Mouse (Mus musculus) adrenal gland, adult 8-10 months (tissue): ENCODE data around the gene Sgms1. TPM values are rescaled to one million over a fixed set of nuclear protein-coding genes. Genes with fewer than 3 reads are reported as not detected.
A peak's percentile ranks its signal among the peaks of the same experiment; 100 is the strongest.
"Not testable (repeated sequence)": the region's sequence is repeated elsewhere in the genome, so short reads cannot be mapped to it uniquely, and the experiment has no call there.

ENCODE experiments used
- DNase-seq: peaks from one replicate; pipeline ENCODE4 v3.0.0; 2022
- total RNA-seq, 4 experiments: library from RNA; stranded (reverse); gene quantifications; 2 replicates each; pipeline ENCODE4 v1.2.4; 2022

Gene Sgms1
- total RNA-seq, 4 experiments from 2014 or later, result 96.1 to 103 (median 101) TPM

- no peak for DNase-seq
These were observed 5.8 kb downstream of the Sgms1 start for GRCm38 (mm10) chr19:32383738-32384137.

- DNase-seq, result no peak
These were observed 8.0 kb downstream of the Sgms1 start for GRCm38 (mm10) chr19:32381511-32381961.

- no peak for DNase-seq
These were observed 8.8 kb downstream of the Sgms1 start for GRCm38 (mm10) chr19:32380748-32381147.

- no peak for DNase-seq
These were observed 10.1 kb downstream of the Sgms1 start for GRCm38 (mm10) chr19:32379239-32379920.

- DNase-seq, result no peak
These were observed 10.9 kb downstream of the Sgms1 start for GRCm38 (mm10) chr19:32378581-32378980.

GRCm38 (mm10) chr19:32377701-32378325 lies 11.7 kb downstream of the Sgms1 start:
- no peak for DNase-seq

- peak; percentile 51 for DNase-seq
These were observed 12.5 kb downstream of the Sgms1 start for GRCm38 (mm10) chr19:32376886-32377535.

GRCm38 (mm10) chr19:32376054-32376453 lies 13.5 kb downstream of the Sgms1 start:
- DNase-seq, result no peak

- no peak for DNase-seq
These were observed 14.0 kb downstream of the Sgms1 start for GRCm38 (mm10) chr19:32375473-32375985.

- DNase-seq, result no peak
These were observed 14.8 kb downstream of the Sgms1 start for GRCm38 (mm10) chr19:32374751-32375150.

GRCm38 (mm10) chr19:32373865-32374655 lies 15.5 kb downstream of the Sgms1 start:
- no peak for DNase-seq

GRCm38 (mm10) chr19:32372373-32372772 lies 17.1 kb downstream of the Sgms1 start:
- DNase-seq, result peak; percentile 55

- DNase-seq, result no peak
These were observed 22.2 kb downstream of the Sgms1 start for GRCm38 (mm10) chr19:32367333-32367732.

GRCm38 (mm10) chr19:32366406-32366805 lies 23.1 kb downstream of the Sgms1 start:
- DNase-seq, result no peak

GRCm38 (mm10) chr19:32365111-32365510 lies 24.4 kb downstream of the Sgms1 start:
- DNase-seq, result no peak

GRCm38 (mm10) chr19:32363587-32363986 lies 25.9 kb downstream of the Sgms1 start:
- DNase-seq, result no peak

GRCm38 (mm10) chr19:32362520-32362919 lies 27.0 kb downstream of the Sgms1 start:
- DNase-seq, result no peak

GRCm38 (mm10) chr19:32360989-32361698 lies 28.4 kb downstream of the Sgms1 start:
- no peak for DNase-seq

GRCm38 (mm10) chr19:32360546-32360945 lies 29.0 kb downstream of the Sgms1 start:
- no peak for DNase-seq

GRCm38 (mm10) chr19:32358699-32359517 lies 30.6 kb downstream of the Sgms1 start:
- DNase-seq, result no peak

- not testable (repeated sequence) for DNase-seq
These were observed 31.5 kb downstream of the Sgms1 start for GRCm38 (mm10) chr19:32358011-32358410.
